Mouse (Mus musculus) lung, postnatal 36 days (tissue): ENCODE results near the gene Pdzd7.

ENCODE experiments used
- DNase-seq: peaks from one replicate; pipeline ENCODE4 v3.0.0; 2022; ENCODE audit warnings: mixed read lengths

Pdzd7 gene

DNA sequence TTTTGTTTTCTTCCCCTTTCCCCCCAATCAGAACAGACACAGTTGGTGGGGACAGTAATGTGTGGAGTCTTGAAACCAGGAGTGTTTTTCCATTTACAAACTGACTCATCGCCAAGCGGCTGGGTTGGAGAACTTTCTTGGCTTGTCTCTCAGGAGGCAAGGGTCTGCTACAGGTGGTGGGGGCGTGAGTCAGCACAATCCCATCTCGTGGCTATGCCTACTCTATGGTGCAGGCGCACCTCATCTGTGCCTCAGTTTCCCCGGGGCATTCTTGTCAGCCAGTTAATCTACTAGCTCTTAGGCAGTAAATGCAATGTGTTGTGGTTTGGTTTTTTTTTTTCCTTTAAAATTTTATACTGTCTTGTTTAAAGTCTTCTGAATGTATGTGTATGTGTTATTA lies 62.2 kb downstream of the Pdzd7 start:
- no peak for DNase-seq

DNA sequence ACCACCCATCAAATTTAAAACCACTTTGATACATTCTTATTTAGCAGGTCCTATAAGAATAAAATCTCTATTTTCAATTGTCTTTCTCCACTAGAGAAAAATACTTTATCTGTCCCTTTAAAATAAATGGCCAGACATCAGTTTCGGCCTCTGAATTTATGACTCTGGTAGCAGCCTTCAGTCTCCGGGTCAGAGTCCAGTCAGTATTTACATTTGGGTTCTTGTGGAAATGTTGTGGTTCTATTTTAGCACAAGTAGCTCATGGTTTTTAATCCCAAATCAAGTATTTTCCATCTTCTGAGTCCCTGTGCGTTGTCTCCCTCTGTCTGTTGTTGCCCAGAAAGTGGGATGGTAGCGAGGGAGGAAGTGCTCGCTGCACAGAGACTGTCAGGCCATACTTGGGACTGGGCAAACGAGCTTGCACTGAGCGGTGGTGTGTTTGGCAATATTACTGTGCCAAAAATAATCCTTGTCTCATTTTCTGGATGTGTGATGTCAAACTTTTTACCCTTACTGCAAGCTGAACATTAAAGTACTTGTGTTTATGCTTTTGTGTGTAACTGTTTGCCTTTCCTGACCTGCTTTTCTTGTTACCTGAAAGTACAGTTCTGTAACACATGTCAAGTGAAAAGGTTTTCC lies 62.9 kb downstream of the Pdzd7 start:
- no peak for DNase-seq

DNA sequence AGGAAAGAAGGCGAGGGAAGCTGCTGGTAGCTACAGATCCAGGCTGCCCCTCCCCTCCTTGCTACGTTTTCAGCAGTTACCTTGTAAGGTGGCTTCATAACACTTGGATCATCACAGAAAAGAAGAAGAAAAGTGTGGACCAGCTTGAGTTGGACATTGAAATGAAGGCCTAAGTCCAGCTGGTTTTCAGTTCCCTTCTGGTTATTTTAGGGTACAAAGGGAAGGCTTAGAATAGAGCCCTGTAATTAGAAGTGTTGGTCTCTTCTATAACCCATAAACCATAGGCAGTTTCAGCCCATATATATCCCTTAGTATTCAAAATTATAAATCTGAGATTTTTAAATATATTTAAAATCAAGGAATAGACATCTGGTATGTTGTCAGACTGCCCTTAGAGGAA lies 64.7 kb downstream of the Pdzd7 start:
- no peak for DNase-seq

DNA sequence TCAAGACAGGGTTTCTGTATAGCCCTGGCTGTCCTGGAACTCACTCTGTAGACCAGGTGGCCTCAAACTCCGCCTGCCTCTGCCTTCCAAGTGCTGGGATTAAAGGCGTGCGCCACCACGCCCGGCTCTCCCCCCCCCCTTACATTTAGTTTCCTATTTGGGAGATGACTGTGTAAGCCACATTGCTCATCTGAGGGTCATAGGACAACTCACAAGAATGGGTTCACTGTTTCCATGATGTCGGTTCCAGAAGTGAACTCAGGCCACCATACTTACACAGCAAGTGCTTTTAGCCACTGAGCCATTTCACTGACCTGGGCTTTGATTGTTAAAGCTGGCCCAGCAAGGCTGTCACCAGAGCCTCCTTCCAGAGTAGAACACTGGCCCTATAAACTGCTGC lies 68.4 kb downstream of the Pdzd7 start:
- no peak for DNase-seq
